Mouse (Mus musculus): ENCODE measurements around the gene Mogs.

The Mogs gene

DNA sequence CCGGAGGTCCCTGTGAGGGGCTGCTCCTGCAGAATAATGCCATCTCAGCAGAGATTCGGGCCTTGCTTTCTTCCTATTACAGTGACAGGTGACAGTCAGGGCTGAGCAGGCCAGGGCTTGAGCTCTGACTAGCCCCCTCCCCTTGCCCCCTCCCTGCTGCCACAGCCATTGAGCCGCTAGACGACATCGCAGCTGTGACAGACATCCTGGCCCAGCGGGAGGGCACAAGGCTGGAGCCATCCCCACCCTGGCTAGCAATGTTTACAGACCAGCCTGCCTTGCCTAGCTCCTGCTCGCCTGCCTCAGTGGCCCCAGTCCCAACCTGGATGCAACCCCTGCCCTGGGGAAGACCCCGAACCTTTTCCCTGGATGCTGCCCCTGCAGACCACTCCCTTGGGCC is 36.4 kb downstream of the Mogs start:
- 52% methylated on average over 8 of the region's 8 CpGs for WGBS

DNA sequence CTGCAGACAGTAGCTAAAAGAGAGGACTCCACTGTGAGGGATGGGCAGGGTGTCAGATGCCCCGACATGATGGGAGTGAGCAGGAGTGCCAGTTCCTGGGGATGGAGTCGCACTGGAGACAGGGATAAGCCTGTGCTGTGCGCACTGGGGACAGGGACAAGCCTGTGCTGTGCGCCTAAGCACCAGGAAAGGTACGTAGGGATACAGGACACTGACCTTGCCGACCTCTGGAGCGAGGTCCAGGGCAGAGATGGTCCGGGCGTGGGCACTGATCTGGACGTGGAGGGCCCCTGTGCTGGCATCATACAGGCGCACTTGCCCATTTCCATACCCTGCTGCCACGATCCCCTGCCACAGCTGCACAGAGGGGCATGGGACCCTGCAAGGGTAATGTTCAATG is 37.7 kb downstream of the Mogs start:
- 90% methylated on average over 12 of the region's 12 CpGs for WGBS

DNA sequence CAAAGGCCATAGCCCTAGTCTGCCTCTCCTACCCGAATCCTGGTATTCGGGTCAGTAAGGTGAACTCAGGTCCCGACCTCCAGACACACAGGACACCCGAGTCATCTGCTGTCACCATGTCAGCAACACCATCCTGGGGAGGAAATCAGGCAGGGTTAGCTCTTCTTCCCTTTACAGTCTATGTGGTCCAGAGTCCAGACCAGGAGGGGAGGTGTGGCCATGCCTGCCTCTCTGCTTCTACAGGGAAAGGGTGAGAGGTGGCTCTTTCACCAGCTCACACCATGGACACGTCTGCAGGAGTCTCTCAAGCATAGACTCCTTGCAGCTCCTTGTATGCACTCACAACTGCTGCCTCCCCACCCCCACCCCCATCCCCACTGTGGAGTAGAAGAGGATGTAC is 38.2 kb downstream of the Mogs start:
- 74% methylated on average over 5 of the region's 5 CpGs for WGBS

DNA sequence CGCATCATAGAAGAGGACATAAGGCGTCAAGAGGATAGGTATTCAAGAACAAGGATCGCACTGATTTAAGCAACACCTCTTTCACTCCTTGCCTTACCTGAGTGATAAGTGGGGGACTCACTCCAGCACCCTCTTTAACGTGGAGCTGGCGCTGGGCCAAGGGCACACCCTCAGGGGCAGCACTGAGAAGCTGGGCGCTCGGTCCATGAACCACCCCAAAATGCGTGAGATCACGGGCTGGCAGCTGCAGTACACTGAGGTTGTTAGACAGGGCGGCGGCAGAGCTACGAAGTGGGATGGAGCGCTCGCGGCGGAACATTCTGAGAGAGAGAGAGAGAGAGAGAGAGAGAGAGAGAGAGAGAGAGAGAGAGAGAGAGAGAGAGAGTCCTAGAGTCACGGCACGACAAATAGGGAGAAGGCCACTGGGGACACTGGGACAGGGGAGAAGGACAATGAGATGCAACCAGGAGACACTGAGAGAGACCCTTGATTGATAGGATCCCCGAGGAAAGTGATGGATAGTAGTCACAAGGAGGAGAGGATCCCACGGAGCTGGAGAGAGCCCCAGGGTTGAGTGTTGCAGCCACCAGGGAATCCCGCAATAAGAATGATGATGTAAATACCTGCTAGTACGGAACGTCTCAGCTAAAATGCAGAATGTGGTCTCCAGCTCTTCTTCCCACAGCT is 40.4 kb downstream of the Mogs start:
- 10% methylated on average over 23 of the region's 23 CpGs for WGBS

- WGBS: 1% methylated on average over 32 of the region's 32 CpGs
Measured at GRCm38 (mm10) chr6:83156259-83156684, 41.0 kb downstream of the Mogs start, which contains the start of the genes Wdr54 and 1700003E16Rik. Wdr54 (minus strand) TSS chr6:83156397. 1700003E16Rik (plus strand) TSS chr6:83156404.

DNA sequence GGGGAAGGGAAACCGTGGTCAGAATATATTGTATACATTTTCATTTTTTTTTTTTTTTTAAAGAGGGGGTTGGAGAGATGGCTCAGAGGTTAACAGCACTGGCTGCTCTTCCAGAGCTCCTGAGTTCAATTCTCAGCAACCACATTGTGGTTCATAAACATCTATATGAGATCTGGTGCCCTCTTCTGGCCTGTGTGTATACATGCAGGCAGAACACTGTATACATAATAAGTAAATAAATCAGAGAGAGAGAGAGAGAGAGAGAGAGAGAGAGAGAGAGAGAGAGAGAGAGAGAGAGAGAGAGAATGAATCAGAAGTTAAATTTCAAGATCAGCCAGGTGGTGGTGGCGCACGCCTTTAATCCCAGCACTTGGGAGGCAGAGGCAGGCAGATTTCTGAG is 44.2 kb downstream of the Mogs start:
- WGBS: 19% methylated on average over 3 of the region's 3 CpGs

DNA sequence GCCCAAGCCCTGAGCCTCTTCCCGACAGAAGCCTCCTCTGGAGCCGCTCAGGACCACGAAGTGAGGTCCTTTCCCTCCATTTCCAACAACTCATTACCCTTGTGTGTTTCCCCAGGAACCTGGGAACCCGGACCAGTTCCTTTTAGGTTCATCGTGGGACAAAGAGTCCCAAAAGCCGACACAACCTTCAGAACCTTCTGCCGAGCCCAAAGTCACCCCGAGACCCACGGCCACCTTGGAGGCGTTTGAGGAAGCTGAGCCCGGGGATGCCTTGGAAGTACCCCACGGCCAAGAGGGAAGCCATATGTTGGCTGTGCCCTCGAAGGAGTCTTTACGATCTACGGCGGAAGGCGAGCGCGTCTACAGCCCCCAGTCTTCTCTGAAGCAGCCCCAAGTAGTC is 46.1 kb downstream of the Mogs start:
- WGBS: 54% methylated on average over 19 of the region's 19 CpGs

DNA sequence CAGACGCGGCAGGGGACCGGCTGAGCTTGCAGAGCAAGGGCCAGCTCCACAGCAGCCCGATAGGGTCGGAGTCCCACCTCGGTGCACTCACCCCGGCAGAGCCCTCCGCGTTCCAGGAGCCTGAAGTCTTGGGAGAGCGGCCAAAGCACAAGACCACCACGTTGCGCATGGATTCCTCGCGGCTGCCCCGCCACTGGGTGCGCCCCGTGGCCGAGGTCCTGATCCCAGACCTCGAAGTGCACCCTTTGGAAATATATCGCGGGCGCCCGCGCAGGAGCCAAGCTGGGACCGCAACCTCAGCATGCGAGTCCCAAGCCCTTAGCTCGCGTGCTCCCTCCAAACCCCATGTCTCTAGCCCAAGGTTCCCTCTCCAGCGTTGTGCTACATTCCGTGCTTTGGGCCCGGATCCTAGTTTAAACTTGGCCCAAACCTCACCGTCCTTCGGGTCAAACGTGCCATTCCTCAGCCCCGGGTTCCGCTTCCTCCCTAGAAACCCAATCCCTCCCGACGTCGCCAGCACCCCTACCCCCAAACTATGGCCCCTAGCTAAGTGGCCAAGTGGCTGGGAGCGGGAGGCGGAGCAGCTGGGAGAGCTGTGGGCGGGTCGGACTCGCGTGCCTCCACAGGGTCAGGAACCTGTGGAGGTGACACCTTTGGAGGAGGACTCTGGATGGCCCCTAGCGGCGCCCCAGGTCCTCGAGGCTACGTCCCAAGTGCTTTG is 46.8 kb downstream of the Mogs start:
- 27% methylated on average over 49 of the region's 49 CpGs for WGBS

GRCm38 (mm10) chr6:83162701-83163100 is 47.4 kb downstream of the Mogs start:
- 5% methylated on average over 8 of the region's 8 CpGs for WGBS

- WGBS: 2% methylated on average over 6 of the region's 6 CpGs
Measured at GRCm38 (mm10) chr6:83165026-83165606, 49.8 kb downstream of the Mogs start.

GRCm38 (mm10) chr6:83165607-83166242 is 50.4 kb downstream of the Mogs start, which contains the start of gene Dctn1:
Dctn1 (plus strand) TSS chr6:83165920.
- under 1% methylated on average over 58 of the region's 58 CpGs for WGBS

- WGBS: 0% methylated on average over 12 of the region's 12 CpGs
Measured at GRCm38 (mm10) chr6:83166243-83166630, 50.9 kb downstream of the Mogs start.

Measured in cerebral cortex, adult 2 months (tissue).